ENCODE assay signal across 11 mouse cellular contexts in genomic region chr8:126455383-126455782, GRCm38 (mm10). TPM values are rescaled to one million over a fixed set of nuclear protein-coding genes. Genes with fewer than 3 reads are reported as not detected.
DNase-seq lines count a peak whose midpoint lies in the region; ATAC-seq and TF ChIP-seq lines count a peak whose summit lies in the region.
"Had no signal": no experiment of that assay in that cellular context is flagged by ENCODE, and none has a peak within 500 bp of the region (broad histone marks: within the 10 kb centered on the region; RNA-seq: fewer than 3 reads in every experiment).

No protein-coding gene starts in this region.

- no peak for TF ChIP-seq CTCF in lung, embryonic 14.5 days (IDR thresholded peaks at IDR 0.05; ENCODE audit: low read depth)
- TF ChIP-seq CTCF in lung, adult 2 months (IDR thresholded peaks at IDR 0.05; ENCODE audit: insufficient read depth, low read length): no peak

- WGBS in lung, embryonic 14.5 days: 82% methylated on average over 7 of the region's 7 CpGs
- WGBS in lung, adult 2 months: 90% methylated on average over 7 of the region's 7 CpGs
- 78% methylated on average over 7 of the region's 7 CpGs for WGBS in forebrain, embryonic 12.5 days

- peak; percentile 7 for DNase-seq in lung, embryonic 14.5 days
- DNase-seq in lung, adult 2 months: no peak
- peak; percentile 64 for DNase-seq in ZHBTc4 (ENCODE audit: low read depth, low spot score)
- DNase-seq in thymus, postnatal 14 days: peak; percentile 39
- DNase-seq in ovary, postnatal 14 days (ENCODE audit: low spot score): no peak
- DNase-seq in kidney, adult 18-20 months: no peak
- DNase-seq: kidney, postnatal 36 days; lung, postnatal 14 days; right cerebral cortex, postnatal 14 days had no signal

- H3K4me3 ChIP-seq in lung, embryonic 14.5 days (ENCODE audit: low read depth, low read length): no peak overlapping the region
- H3K4me3 ChIP-seq in lung, adult 2 months (replicated peaks; ENCODE audit: extremely low read depth, low read depth, low read length): no peak overlapping the region
- no peak overlapping the region for H3K4me3 ChIP-seq in forebrain, embryonic 12.5 days (replicated peaks)
- H3K4me3 ChIP-seq: myocyte had no signal

- H3K4me2 ChIP-seq in lung, embryonic 14.5 days: no peak overlapping the region
- no peak overlapping the region for H3K4me2 ChIP-seq in forebrain, embryonic 12.5 days

- peaks cover 70% of the 10 kb centered on the region for H3K36me3 ChIP-seq in lung, embryonic 14.5 days (ENCODE audit: insufficient read depth)
- H3K36me3 ChIP-seq in forebrain, embryonic 12.5 days (replicated peaks): peaks cover 69% of the 10 kb centered on the region

- H3K9ac ChIP-seq in lung, embryonic 14.5 days: no peak overlapping the region
- H3K9ac ChIP-seq in forebrain, embryonic 12.5 days: no peak overlapping the region

- H3K27ac ChIP-seq in lung, embryonic 14.5 days (ENCODE audit: low read depth): no peak overlapping the region
- H3K27ac ChIP-seq in forebrain, embryonic 12.5 days: no peak overlapping the region

- TF ChIP-seq POLR2A in lung, adult 2 months (IDR thresholded peaks at IDR 0.05; ENCODE audit: borderline replicate concordance, extremely low read depth, low read depth, low read length): no peak

- H3K27me3 ChIP-seq in lung, embryonic 14.5 days (ENCODE audit: insufficient read depth, low read length): no peaks in the 10 kb centered on the region
- H3K27me3 ChIP-seq in forebrain, embryonic 12.5 days: no peaks in the 10 kb centered on the region

- H3K4me1 ChIP-seq in lung, embryonic 14.5 days (ENCODE audit: insufficient read depth): no peaks in the 10 kb centered on the region
- no peaks in the 10 kb centered on the region for H3K4me1 ChIP-seq in lung, adult 2 months (ENCODE audit: control insufficient read depth, insufficient read depth, low read length)
- no peaks in the 10 kb centered on the region for H3K4me1 ChIP-seq in forebrain, embryonic 12.5 days

- no peaks in the 10 kb centered on the region for H3K9me3 ChIP-seq in lung, embryonic 14.5 days (ENCODE audit: low read depth, low read length)
- no peaks in the 10 kb centered on the region for H3K9me3 ChIP-seq in forebrain, embryonic 12.5 days

- no peak for ATAC-seq in lung, embryonic 14.5 days (ENCODE audit: insufficient read depth)
- ATAC-seq in forebrain, embryonic 12.5 days (ENCODE audit: low FRiP score): peak; percentile 68; the same call in 1 of the 2 replicates

RNA-seq across cellular contexts. Expression of gene Tarbp1, which starts 19.5 kb away (rescaled TPM):
- 5.0 TPM in 2 replicates for polyA plus RNA-seq in lung, embryonic 14.5 days (2014; fragmentation: Nextera tagmentation; extraction: Ambion mirVana)
- 4.4 TPM in 2 replicates for polyA plus RNA-seq in lung, adult 2 months (2012; rRNA removed)
- polyA plus RNA-seq in forebrain, embryonic 12.5 days (2016; fragmentation: Nextera tagmentation; extraction: Ambion mirVana): 2.4 and 2.6 TPM in 2 replicates

RNA-seq across cellular contexts. Expression of gene Coa6, which starts 33.1 kb away (rescaled TPM):
- polyA plus RNA-seq in lung, embryonic 14.5 days (2014; fragmentation: Nextera tagmentation; extraction: Ambion mirVana): 47.7 and 51.4 TPM in 2 replicates
- polyA plus RNA-seq in lung, adult 2 months (2012; rRNA removed): 31.2 and 48.4 TPM in 2 replicates
- 39.6 and 47.3 TPM in 2 replicates for polyA plus RNA-seq in forebrain, embryonic 12.5 days (2016; fragmentation: Nextera tagmentation; extraction: Ambion mirVana)

Comparison
In these comparisons a context has a peak if more than half of its experiments do, and no peak if none do; other contexts are left out.
1. DNase-seq: peak in lung, embryonic 14.5 days (single experiment), ZHBTc4 (single experiment) and thymus, postnatal 14 days (single experiment); none in lung, adult 2 months (single experiment), ovary, postnatal 14 days (single experiment) and kidney, adult 18-20 months (single experiment).